Mouse (Mus musculus) hindbrain, embryonic 11.5 days (tissue): ENCODE results near the gene Mcemp1. TPM values are rescaled to one million over a fixed set of nuclear protein-coding genes. Genes with fewer than 3 reads are reported as not detected.

ENCODE experiments used
- ATAC-seq: fragments of 200-750 bp; cut with Nextera tagmentation; 2 replicates; pipeline ENCODE4 v1.8.0; 2017; ENCODE audit warnings: mild to moderate bottlenecking, moderate TSS enrichment, moderate library complexity; ENCODE audit not compliant: low FRiP score
- DNase-seq: peaks from one replicate; pipeline ENCODE4 v3.0.0-alpha.2; 2015; ENCODE audit warnings: low spot score
- H3K27ac ChIP-seq: fragments of 300-500 bp; sonication (generic); 2 replicates; pipeline ENCODE4 v1.5.1; 2014; ENCODE audit warnings: mild to moderate bottlenecking, low read depth, low read length
- H3K27me3 ChIP-seq: fragments of 300-500 bp; sonication (generic); 2 replicates; pipeline ENCODE4 v1.6.1; 2014; ENCODE audit warnings: mild to moderate bottlenecking, low read length, moderate library complexity, mixed read lengths; ENCODE audit not compliant: control insufficient read depth, insufficient read depth
- H3K36me3 ChIP-seq: fragments of 300-500 bp; sonication (generic); 2 replicates; pipeline ENCODE4 v1.6.1; 2014; ENCODE audit warnings: mild to moderate bottlenecking, low read length, moderate library complexity, mixed read lengths; ENCODE audit not compliant: control insufficient read depth, insufficient read depth
- H3K4me1 ChIP-seq: fragments of 300-500 bp; sonication (generic); replicated peaks from 2 replicates; pipeline ENCODE4 v1.6.1; 2014; ENCODE audit warnings: low read length, mixed read lengths; ENCODE audit not compliant: control insufficient read depth, insufficient read depth
- H3K4me2 ChIP-seq: fragments of 300-500 bp; sonication (generic); replicated peaks from 2 replicates; pipeline ENCODE4 v1.6.1; 2014; ENCODE audit warnings: mild to moderate bottlenecking, low read depth, low read length
- H3K4me3 ChIP-seq: fragments of 300-500 bp; sonication (generic); 2 replicates; pipeline ENCODE4 v1.5.1; 2014; ENCODE audit warnings: low read depth, low read length
- H3K9ac ChIP-seq: fragments of 300-500 bp; sonication (generic); 2 replicates; pipeline ENCODE4 v1.6.1; 2014; ENCODE audit warnings: low read depth, low read length
- H3K9me3 ChIP-seq: fragments of 300-500 bp; sonication (generic); 2 replicates; pipeline ENCODE4 v1.6.1; 2016; ENCODE audit warnings: low read length; ENCODE audit not compliant: control insufficient read depth
- WGBS: fragments of 180-500 bp; shearing (Covaris S2); extraction: QIAGEN DNeasy Blood & Tissue Kit; methylation state at CpG from one replicate; pipeline ENCODE4 v1.1.7; 2014; 5-methylcytosine and 5-hydroxymethylcytosine counted together
- polyA plus RNA-seq: library from polyadenylated mRNA; unstranded; fragments of >200 nt; fragmentation: Nextera tagmentation; extraction: Ambion mirVana; gene quantifications from 2 replicates; pipeline ENCODE4 v1.2.1, GENCODE M21; 2014

The Mcemp1 gene
- polyA plus RNA-seq, 1 experiment from 2014 or later, result 0.19 TPM

GRCm38 (mm10) chr8:3678831-3679230 lies 13.3 kb downstream of the Mcemp1 start:
- Histone ChIP-seq H3K36me3 (0 out of 2 replicates have a peak, but pooled peaks cover 6% of the 10 kb centered on the region), H3K4me2 (no peak overlapping the region), H3K27ac (no peak overlapping the region), H3K4me1 (no peaks in the 10 kb centered on the region), H3K4me3 (no peak overlapping the region), H3K27me3 (no peaks in the 10 kb centered on the region), H3K9me3 (no peaks in the 10 kb centered on the region), H3K9ac (no peak overlapping the region)
- 96% methylated on average over 23 of the region's 23 CpGs for WGBS
- DNase-seq (no peak), ATAC-seq (no peak)

GRCm38 (mm10) chr8:3679236-3679635 lies 13.7 kb downstream of the Mcemp1 start:
- Histone ChIP-seq H3K9me3 (no peaks in the 10 kb centered on the region), H3K36me3 (0 out of 2 replicates have a peak, but pooled peaks cover 6% of the 10 kb centered on the region), H3K27me3 (no peaks in the 10 kb centered on the region), H3K4me1 (no peaks in the 10 kb centered on the region), H3K27ac (no peak overlapping the region), H3K9ac (no peak overlapping the region), H3K4me3 (no peak overlapping the region), H3K4me2 (no peak overlapping the region)
- WGBS, result 97% methylated on average over 23 of the region's 23 CpGs
- ATAC-seq (no peak), DNase-seq (no peak)

GRCm38 (mm10) chr8:3679656-3680055 lies 14.1 kb downstream of the Mcemp1 start:
- H3K27me3 ChIP-seq, result no peaks in the 10 kb centered on the region
- WGBS, result 94% methylated on average over 5 of the region's 5 CpGs
- ATAC-seq, result no peak
- no peak overlapping the region for H3K4me2 ChIP-seq
- no peak overlapping the region for H3K4me3 ChIP-seq
- no peak overlapping the region for H3K27ac ChIP-seq
- H3K9me3 ChIP-seq, result no peaks in the 10 kb centered on the region
- no peaks in the 10 kb centered on the region for H3K4me1 ChIP-seq
- no peak overlapping the region for H3K9ac ChIP-seq
- DNase-seq, result no peak
- 0 out of 2 replicates have a peak, but pooled peaks cover 6% of the 10 kb centered on the region for H3K36me3 ChIP-seq

- H3K36me3 ChIP-seq, result 0 out of 2 replicates have a peak, but pooled peaks cover 6% of the 10 kb centered on the region
- H3K27me3 ChIP-seq, result no peaks in the 10 kb centered on the region
- 90% methylated on average over 5 of the region's 5 CpGs for WGBS
- ATAC-seq (no peak), DNase-seq (no peak)
- no peak overlapping the region for H3K9ac ChIP-seq
- no peak overlapping the region for H3K4me3 ChIP-seq
- H3K9me3 ChIP-seq, result no peaks in the 10 kb centered on the region
- H3K4me1 ChIP-seq, result no peaks in the 10 kb centered on the region
- H3K27ac ChIP-seq, result no peak overlapping the region
- no peak overlapping the region for H3K4me2 ChIP-seq
Measured at GRCm38 (mm10) chr8:3682435-3682834, 16.9 kb downstream of the Mcemp1 start.

- Histone ChIP-seq H3K9me3 (no peaks in the 10 kb centered on the region), H3K27ac (no peak overlapping the region), H3K4me2 (no peak overlapping the region), H3K9ac (no peak overlapping the region), H3K36me3 (0 out of 2 replicates have a peak, but pooled peaks cover 6% of the 10 kb centered on the region), H3K4me3 (no peak overlapping the region), H3K4me1 (no peaks in the 10 kb centered on the region), H3K27me3 (no peaks in the 10 kb centered on the region)
- ATAC-seq, result no peak
- 81% methylated on average over 6 of the region's 6 CpGs for WGBS
- no peak for DNase-seq
Measured at GRCm38 (mm10) chr8:3683408-3684176, 18.0 kb downstream of the Mcemp1 start.

GRCm38 (mm10) chr8:3684530-3684929 lies 19.0 kb downstream of the Mcemp1 start:
- Histone ChIP-seq H3K4me2 (no peak overlapping the region), H3K27ac (no peak overlapping the region), H3K4me3 (no peak overlapping the region), H3K36me3 (0 out of 2 replicates have a peak, but pooled peaks cover 3% of the 10 kb centered on the region), H3K9ac (no peak overlapping the region), H3K4me1 (no peaks in the 10 kb centered on the region), H3K27me3 (no peaks in the 10 kb centered on the region), H3K9me3 (no peaks in the 10 kb centered on the region)
- ATAC-seq (peak; percentile 20; the same call in 1 of the 2 replicates), DNase-seq (no peak)

- Histone ChIP-seq H3K9me3 (no peaks in the 10 kb centered on the region), H3K9ac (no peak overlapping the region), H3K4me3 (no peak overlapping the region), H3K27ac (no peak overlapping the region), H3K4me2 (no peak overlapping the region), H3K27me3 (no peaks in the 10 kb centered on the region), H3K36me3 (no peaks in the 10 kb centered on the region), H3K4me1 (no peaks in the 10 kb centered on the region)
- no peak for DNase-seq
- 67% methylated on average over 5 of the region's 5 CpGs for WGBS
- no peak for ATAC-seq
Measured at GRCm38 (mm10) chr8:3685422-3685821, 19.9 kb downstream of the Mcemp1 start.

- 69% methylated on average over 6 of the region's 6 CpGs for WGBS
- Histone ChIP-seq H3K4me3 (no peak overlapping the region), H3K27ac (no peak overlapping the region), H3K4me1 (no peaks in the 10 kb centered on the region), H3K9me3 (no peaks in the 10 kb centered on the region), H3K36me3 (no peaks in the 10 kb centered on the region), H3K4me2 (no peak overlapping the region), H3K27me3 (no peaks in the 10 kb centered on the region), H3K9ac (no peak overlapping the region)
- DNase-seq (no peak), ATAC-seq (no peak)
Measured at GRCm38 (mm10) chr8:3687537-3687936, 22.0 kb downstream of the Mcemp1 start.

GRCm38 (mm10) chr8:3690774-3691173 lies 25.2 kb downstream of the Mcemp1 start:
- H3K27me3 ChIP-seq, result no peaks in the 10 kb centered on the region
- H3K9me3 ChIP-seq, result no peaks in the 10 kb centered on the region
- no peaks in the 10 kb centered on the region for H3K36me3 ChIP-seq
- DNase-seq (no peak), ATAC-seq (no peak)
- H3K4me3 ChIP-seq, result no peak overlapping the region
- H3K4me1 ChIP-seq, result no peaks in the 10 kb centered on the region
- no peak overlapping the region for H3K9ac ChIP-seq
- 86% methylated on average over 3 of the region's 3 CpGs for WGBS
- no peak overlapping the region for H3K4me2 ChIP-seq
- H3K27ac ChIP-seq, result no peak overlapping the region
